Mouse (Mus musculus): ENCODE measurements at regions not wholly inside any gene's neighbourhood (a gene's known extent, or its start where the extent isn't known, plus 50 kb on each side); places are given as distances from the start of the nearest gene placed in this dataset.

DNA sequence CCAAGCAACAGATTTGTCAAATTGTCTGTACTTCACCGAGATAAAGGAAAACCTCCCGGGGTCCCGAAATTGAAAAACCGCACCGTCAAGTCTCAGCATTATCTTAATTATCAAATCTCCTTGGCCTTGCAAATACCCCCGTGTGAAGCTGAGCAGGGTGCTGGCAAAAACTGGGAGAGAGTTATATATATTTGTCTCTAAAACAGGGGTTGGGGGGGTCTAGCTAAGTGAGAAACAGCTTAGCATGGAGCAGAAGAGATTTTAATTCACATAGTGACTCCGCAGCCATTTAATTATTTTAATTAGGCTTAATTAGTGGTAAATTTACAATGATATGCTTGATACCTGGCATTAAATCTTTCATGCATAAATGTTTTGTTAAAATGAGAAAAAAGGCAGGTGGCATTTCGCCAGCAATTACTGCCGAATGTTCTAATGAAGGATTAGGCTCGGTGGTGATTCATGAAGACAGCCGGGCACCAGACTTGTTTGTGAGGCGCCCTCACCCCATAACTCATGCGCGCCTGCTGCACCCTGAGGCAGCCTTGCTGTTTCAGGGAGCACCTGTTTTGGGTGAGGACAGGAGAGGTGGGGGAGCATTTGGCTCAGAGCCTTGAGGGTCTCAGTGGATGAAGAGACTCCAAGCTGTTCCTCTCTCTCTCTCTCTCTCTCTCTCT lies 138.2 kb downstream of the Tle3 start:
- peak overlapping the region; percentile 29; the same call in 1 of the 2 replicates for H3K4me2 ChIP-seq (ENCODE audit: low read depth, low read length)
- peaks cover 15% of the 10 kb centered on the region; the same call in 1 of the 2 replicates for H3K4me1 ChIP-seq (ENCODE audit: control insufficient read depth, insufficient read depth, low read length)
- DNase-seq (ENCODE audit: low spot score) (peak; percentile 87), ATAC-seq (ENCODE audit: low read depth) (peak; percentile 44; the same call in 1 of the 2 replicates)
- no peaks in the 10 kb centered on the region for H3K9me3 ChIP-seq (ENCODE audit: control insufficient read depth, low read length)
- H3K27me3 ChIP-seq (replicated peaks; ENCODE audit: control insufficient read depth, insufficient read depth, low read length) = peaks cover 9% of the 10 kb centered on the region
- no peak overlapping the region for H3K27ac ChIP-seq (replicated peaks; ENCODE audit: low read depth, low read length)
- WGBS = 25% methylated on average over 14 of the region's 14 CpGs
- no peaks in the 10 kb centered on the region for H3K36me3 ChIP-seq (ENCODE audit: control insufficient read depth, insufficient read depth, low read length)
- no peak overlapping the region for H3K4me3 ChIP-seq (ENCODE audit: low read depth, low read length)
- H3K9ac ChIP-seq (ENCODE audit: low read depth, low read length) = no peak overlapping the region

DNA sequence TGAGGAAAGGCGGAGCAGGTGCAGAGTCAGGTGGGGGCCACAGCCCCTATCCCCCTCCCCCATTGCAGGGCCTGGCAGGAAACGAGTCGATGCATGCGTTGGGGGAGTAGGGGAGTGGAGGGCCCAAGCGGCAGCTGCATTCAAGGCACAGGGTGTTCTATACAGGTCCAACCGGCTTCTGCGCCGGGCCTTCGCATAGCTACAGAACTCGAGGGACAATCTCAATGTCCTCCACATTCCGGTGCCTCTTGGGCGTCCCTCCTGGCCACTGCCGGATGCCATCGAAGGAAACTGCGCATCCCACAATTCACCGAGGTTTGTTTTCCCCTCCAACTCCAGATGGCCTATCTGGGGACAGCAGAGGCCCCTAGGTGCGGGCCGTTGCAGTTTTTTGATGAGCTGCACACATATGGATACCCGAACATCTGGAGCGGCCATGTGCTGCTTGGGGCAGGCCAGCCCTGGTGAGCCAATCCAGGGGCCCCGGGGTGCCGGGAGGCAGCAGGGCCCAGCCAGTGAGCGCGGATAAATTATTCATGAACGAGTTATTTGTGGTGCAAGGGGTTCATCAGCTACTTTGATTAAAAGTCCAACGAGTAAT lies 137.5 kb downstream of the Tle3 start:
- H3K27ac ChIP-seq (replicated peaks; ENCODE audit: low read depth, low read length) = no peak overlapping the region
- H3K9ac ChIP-seq (ENCODE audit: low read depth, low read length) = no peak overlapping the region
- peak overlapping the region; percentile 29 for H3K4me2 ChIP-seq (ENCODE audit: low read depth, low read length)
- no peaks in the 10 kb centered on the region for H3K9me3 ChIP-seq (ENCODE audit: control insufficient read depth, low read length)
- 13% methylated on average over 23 of the region's 26 CpGs for WGBS
- ATAC-seq (ENCODE audit: low read depth) (peak; percentile 59), DNase-seq (ENCODE audit: low spot score) (peak; percentile 63)
- H3K4me3 ChIP-seq (ENCODE audit: low read depth, low read length) = no peak overlapping the region
- peaks cover 15% of the 10 kb centered on the region; the same call in 1 of the 2 replicates for H3K4me1 ChIP-seq (ENCODE audit: control insufficient read depth, insufficient read depth, low read length)
- no peaks in the 10 kb centered on the region for H3K36me3 ChIP-seq (ENCODE audit: control insufficient read depth, insufficient read depth, low read length)
- H3K27me3 ChIP-seq (replicated peaks; ENCODE audit: control insufficient read depth, insufficient read depth, low read length) = peaks cover 9% of the 10 kb centered on the region

DNA sequence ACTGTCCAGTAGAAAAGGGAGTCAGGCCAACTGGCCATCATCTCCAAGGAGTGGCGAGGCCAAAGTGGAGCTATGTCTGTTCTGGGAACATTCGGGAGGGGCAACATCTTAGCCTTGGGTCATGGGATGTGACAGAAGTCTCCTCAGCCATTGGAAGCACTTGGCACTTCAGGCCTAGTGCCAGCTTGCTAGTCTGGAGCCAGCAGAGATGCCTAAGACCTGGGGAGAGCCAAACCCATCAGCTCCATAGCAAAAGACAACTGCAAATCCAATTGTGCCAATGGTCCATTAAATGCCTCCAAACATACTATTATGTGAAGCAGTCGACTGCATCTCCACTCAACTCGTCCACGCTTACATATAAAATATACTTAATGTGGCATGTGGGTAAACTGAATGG lies 136.9 kb downstream of the Tle3 start:
- Histone ChIP-seq H3K36me3 (ENCODE audit: control insufficient read depth, insufficient read depth, low read length) (no peaks in the 10 kb centered on the region), H3K27me3 (replicated peaks; ENCODE audit: control insufficient read depth, insufficient read depth, low read length) (peaks cover 9% of the 10 kb centered on the region), H3K9ac (ENCODE audit: low read depth, low read length) (no peak overlapping the region), H3K9me3 (ENCODE audit: control insufficient read depth, low read length) (no peaks in the 10 kb centered on the region), H3K4me2 (ENCODE audit: low read depth, low read length) (no peak overlapping the region), H3K27ac (replicated peaks; ENCODE audit: low read depth, low read length) (no peak overlapping the region), H3K4me3 (ENCODE audit: low read depth, low read length) (no peak overlapping the region), H3K4me1 (ENCODE audit: control insufficient read depth, insufficient read depth, low read length) (peaks cover 15% of the 10 kb centered on the region; the same call in 1 of the 2 replicates)
- WGBS = 83% methylated on average over 5 of the region's 5 CpGs
- ATAC-seq (ENCODE audit: low read depth) = no peak
- DNase-seq (ENCODE audit: low spot score) = no peak

DNA sequence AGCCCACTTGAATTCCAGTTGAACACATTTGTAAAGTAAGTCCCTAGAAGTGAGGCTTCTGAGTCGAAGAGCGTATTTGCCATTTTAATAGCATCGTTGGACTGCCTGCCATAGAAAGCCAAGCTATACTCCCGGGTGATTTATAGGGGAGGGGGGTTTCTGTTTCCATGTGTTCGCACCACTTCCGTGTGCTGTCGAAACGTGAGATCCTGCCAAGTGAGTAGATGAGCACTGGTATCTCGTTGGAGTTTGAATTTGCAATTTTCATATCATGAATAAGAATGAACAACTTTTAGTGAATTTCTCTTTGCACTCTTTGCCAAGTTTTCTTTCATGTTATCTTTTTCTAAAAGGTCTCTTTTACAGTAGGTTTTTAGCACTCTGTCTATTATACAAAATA lies 128.7 kb downstream of the Tle3 start:
- DNase-seq (ENCODE audit: low spot score) (no peak), ATAC-seq (ENCODE audit: low read depth) (no peak)
- Histone ChIP-seq H3K27me3 (replicated peaks; ENCODE audit: control insufficient read depth, insufficient read depth, low read length) (no peaks in the 10 kb centered on the region), H3K4me2 (ENCODE audit: low read depth, low read length) (no peak overlapping the region), H3K9ac (ENCODE audit: low read depth, low read length) (no peak overlapping the region), H3K9me3 (ENCODE audit: control insufficient read depth, low read length) (peaks cover 7% of the 10 kb centered on the region; the same call in 1 of the 2 replicates), H3K27ac (replicated peaks; ENCODE audit: low read depth, low read length) (no peak overlapping the region), H3K4me3 (ENCODE audit: low read depth, low read length) (no peak overlapping the region), H3K4me1 (ENCODE audit: control insufficient read depth, insufficient read depth, low read length) (no peaks in the 10 kb centered on the region), H3K36me3 (ENCODE audit: control insufficient read depth, insufficient read depth, low read length) (no peaks in the 10 kb centered on the region)
- 78% methylated on average over 9 of the region's 9 CpGs for WGBS

DNA sequence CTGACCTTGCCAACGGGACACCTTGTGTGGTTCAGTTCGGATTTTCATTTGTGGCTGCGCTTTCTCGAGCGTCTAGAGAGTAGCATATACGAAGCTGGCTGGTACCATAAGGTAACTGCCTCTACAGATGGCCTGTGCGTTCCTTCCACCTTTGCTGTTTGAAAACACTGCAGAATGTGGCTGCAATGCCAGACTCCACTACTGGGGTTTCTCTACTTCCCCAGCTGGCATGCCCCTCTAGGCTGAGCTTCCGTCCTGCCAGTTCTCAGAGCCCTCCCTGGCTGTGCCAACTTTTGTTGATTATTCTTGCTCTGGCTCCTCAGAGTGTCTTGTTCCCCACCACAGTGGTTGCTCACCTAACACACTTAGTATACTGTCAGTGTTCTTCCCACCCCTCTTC lies 120.7 kb downstream of the Tle3 start:
- DNase-seq (ENCODE audit: low spot score) = no peak
- no peaks in the 10 kb centered on the region for H3K36me3 ChIP-seq (ENCODE audit: control insufficient read depth, insufficient read depth, low read length)
- 77% methylated on average over 8 of the region's 8 CpGs for WGBS
- no peak overlapping the region for H3K4me3 ChIP-seq (ENCODE audit: low read depth, low read length)
- peaks cover 3% of the 10 kb centered on the region; the same call in 1 of the 2 replicates for H3K27me3 ChIP-seq (replicated peaks; ENCODE audit: control insufficient read depth, insufficient read depth, low read length)
- no peak overlapping the region for H3K27ac ChIP-seq (replicated peaks; ENCODE audit: low read depth, low read length)
- ATAC-seq (ENCODE audit: low read depth) = no peak
- H3K9ac ChIP-seq (ENCODE audit: low read depth, low read length) = no peak overlapping the region
- H3K4me2 ChIP-seq (ENCODE audit: low read depth, low read length) = no peak overlapping the region
- H3K9me3 ChIP-seq (ENCODE audit: control insufficient read depth, low read length) = no peaks in the 10 kb centered on the region
- no peaks in the 10 kb centered on the region for H3K4me1 ChIP-seq (ENCODE audit: control insufficient read depth, insufficient read depth, low read length)

DNA sequence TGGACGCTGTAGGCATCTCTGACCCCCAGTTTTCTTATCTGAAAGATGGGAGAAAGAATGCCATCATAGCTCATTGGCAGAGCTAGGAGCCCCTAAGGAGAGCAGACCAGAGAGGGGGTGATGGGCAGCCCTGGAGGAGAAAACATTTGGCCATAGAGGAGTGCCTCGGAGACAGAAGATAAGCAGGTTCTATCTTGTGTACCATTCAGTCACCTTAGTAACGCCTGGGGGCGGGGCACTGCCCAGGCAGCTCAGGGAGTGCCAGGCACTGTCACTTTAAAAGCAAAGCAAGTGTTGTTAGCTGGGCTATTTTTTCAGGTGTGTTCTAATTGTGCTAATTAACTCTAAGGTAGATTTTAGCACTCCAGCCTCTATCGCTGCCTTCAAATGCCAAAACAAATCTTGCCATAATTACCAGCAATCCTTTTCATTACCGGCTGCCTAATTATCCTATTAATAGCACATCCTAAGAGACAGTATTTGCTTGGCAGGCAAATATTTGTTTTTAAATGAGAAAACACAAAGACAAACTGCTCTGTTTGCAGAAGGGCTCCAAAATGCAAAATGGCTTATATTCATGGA lies 119.1 kb downstream of the Tle3 start:
- DNase-seq (ENCODE audit: low spot score) (no peak), ATAC-seq (ENCODE audit: low read depth) (no peak)
- Histone ChIP-seq H3K9ac (ENCODE audit: low read depth, low read length) (no peak overlapping the region), H3K4me1 (ENCODE audit: control insufficient read depth, insufficient read depth, low read length) (no peaks in the 10 kb centered on the region), H3K27ac (replicated peaks; ENCODE audit: low read depth, low read length) (no peak overlapping the region), H3K27me3 (replicated peaks; ENCODE audit: control insufficient read depth, insufficient read depth, low read length) (peaks cover 3% of the 10 kb centered on the region; the same call in 1 of the 2 replicates), H3K4me3 (ENCODE audit: low read depth, low read length) (no peak overlapping the region), H3K4me2 (ENCODE audit: low read depth, low read length) (no peak overlapping the region), H3K9me3 (ENCODE audit: control insufficient read depth, low read length) (no peaks in the 10 kb centered on the region), H3K36me3 (ENCODE audit: control insufficient read depth, insufficient read depth, low read length) (no peaks in the 10 kb centered on the region)
- WGBS = 45% methylated on average over 6 of the region's 6 CpGs

DNA sequence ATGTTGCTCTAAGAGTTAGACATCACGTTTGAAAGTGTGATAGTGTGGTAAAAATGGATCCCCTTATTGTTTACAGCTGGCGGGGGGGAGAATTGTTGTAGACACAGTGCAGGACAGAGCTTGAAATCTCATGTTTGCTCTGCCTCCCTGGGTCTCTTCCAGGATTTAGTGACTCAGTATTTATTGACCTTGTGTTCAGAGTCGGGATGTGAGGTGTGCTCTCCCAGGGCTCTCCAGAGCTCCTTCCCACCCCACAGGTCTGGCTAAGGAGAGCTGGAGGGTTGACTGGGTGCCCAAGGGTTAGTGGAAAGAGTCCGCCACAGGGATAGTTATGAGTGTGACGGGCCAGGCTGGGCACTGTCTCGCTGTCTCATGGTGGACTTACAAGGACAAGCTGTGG lies 117.8 kb downstream of the Tle3 start:
- WGBS = 62% methylated on average over 5 of the region's 6 CpGs
- no peak for ATAC-seq (ENCODE audit: low read depth)
- no peaks in the 10 kb centered on the region for H3K4me1 ChIP-seq (ENCODE audit: control insufficient read depth, insufficient read depth, low read length)

DNA sequence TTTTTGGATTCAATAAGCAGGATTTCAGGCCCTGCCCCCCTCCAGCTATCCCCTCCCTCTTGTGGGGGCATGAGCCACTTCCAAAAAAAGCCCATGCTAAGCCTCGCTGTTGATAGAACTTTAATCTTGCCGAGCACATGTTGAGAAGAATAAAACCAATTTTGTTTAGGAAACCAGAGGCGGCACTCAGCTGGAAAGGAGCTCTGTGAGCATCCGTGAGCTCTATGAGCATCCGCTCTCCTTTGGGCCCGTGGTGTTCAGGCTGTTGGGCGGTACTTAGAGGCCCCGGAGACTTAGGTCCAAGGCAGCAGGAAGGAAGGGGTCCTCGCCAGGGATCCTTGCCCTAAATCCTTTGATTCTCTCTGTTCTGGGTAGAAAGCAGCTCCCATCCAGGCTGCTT lies 117.0 kb downstream of the Tle3 start:
- no peak for ATAC-seq (ENCODE audit: low read depth)
- Histone ChIP-seq H3K27ac (replicated peaks; ENCODE audit: low read depth, low read length) (no peak overlapping the region), H3K27me3 (replicated peaks; ENCODE audit: control insufficient read depth, insufficient read depth, low read length) (peaks cover 3% of the 10 kb centered on the region; the same call in 1 of the 2 replicates), H3K9me3 (ENCODE audit: control insufficient read depth, low read length) (no peaks in the 10 kb centered on the region), H3K9ac (ENCODE audit: low read depth, low read length) (no peak overlapping the region), H3K4me1 (ENCODE audit: control insufficient read depth, insufficient read depth, low read length) (no peaks in the 10 kb centered on the region), H3K4me2 (ENCODE audit: low read depth, low read length) (no peak overlapping the region), H3K36me3 (ENCODE audit: control insufficient read depth, insufficient read depth, low read length) (no peaks in the 10 kb centered on the region), H3K4me3 (ENCODE audit: low read depth, low read length) (no peak overlapping the region)
- 18% methylated on average over 9 of the region's 9 CpGs for WGBS
- DNase-seq (ENCODE audit: low spot score) = no peak

More for the DNA sequence above, 117.8 kb downstream of the Tle3 start:
- Histone ChIP-seq H3K27ac (replicated peaks; ENCODE audit: low read depth, low read length) (no peak overlapping the region), H3K4me2 (ENCODE audit: low read depth, low read length) (no peak overlapping the region), H3K27me3 (replicated peaks; ENCODE audit: control insufficient read depth, insufficient read depth, low read length) (peaks cover 3% of the 10 kb centered on the region; the same call in 1 of the 2 replicates), H3K9ac (ENCODE audit: low read depth, low read length) (no peak overlapping the region), H3K36me3 (ENCODE audit: control insufficient read depth, insufficient read depth, low read length) (no peaks in the 10 kb centered on the region), H3K4me3 (ENCODE audit: low read depth, low read length) (no peak overlapping the region), H3K9me3 (ENCODE audit: control insufficient read depth, low read length) (no peaks in the 10 kb centered on the region)
- DNase-seq (ENCODE audit: low spot score) = no peak
